Mouse (Mus musculus) thymus, postnatal 36 days (tissue): ENCODE results near the gene Sgf29.
"Not testable (repeated sequence)": the region's sequence is repeated elsewhere in the genome, so short reads cannot be mapped to it uniquely, and the experiment has no call there.

ENCODE experiments used
- DNase-seq, 2 experiments: peaks; one replicate each; pipeline ENCODE4 v3.0.0; 2022; ENCODE audit warnings: mixed read lengths in 2 of 2

Gene Sgf29

GRCm38 (mm10) chr7:126688156-126688555, 39.0 kb downstream of the Sgf29 start:
- not testable (repeated sequence) for DNase-seq

DNA sequence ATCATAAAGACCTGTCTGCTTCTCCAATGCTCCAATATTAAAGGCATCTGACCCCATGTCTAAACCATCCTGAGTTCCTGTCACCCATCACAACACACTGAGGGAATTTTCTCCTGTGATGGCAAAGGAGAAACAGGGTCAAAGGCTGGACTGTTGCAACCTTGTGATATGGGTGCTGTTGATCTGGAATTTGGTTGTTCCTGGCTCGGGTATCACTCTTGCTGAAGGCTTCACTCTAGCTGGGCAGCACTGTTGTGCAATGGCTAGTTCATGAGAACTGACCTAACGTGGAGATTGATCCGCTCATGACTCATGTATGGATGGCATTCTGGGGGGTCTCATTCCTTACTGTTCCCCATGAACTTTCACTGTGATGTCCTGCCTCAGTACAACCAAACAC, 39.9 kb downstream of the Sgf29 start:
- DNase-seq: no peak

DNA sequence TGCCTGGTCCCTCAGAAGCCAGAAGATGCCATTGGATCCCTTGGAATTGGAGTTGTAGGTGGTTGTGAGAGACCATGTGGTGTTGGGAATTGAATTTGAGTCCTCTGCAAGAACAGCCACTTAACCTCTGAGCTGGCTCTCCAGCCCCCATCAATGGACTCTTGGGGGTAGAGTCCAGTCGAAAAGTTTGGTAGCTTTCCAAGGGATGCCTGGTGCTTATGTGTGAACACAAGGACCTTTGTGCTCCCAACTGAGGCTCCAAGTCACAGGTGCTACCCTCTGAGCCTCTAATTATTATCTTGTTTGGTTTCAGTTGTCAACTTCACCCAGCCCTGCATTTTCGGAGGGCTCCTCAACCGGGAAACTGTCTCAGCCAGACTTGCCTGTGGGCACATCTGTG, 41.6 kb downstream of the Sgf29 start:
- DNase-seq: no peak

- no peak for DNase-seq
Observed at GRCm38 (mm10) chr7:126691676-126692075, 42.6 kb downstream of the Sgf29 start.

DNA sequence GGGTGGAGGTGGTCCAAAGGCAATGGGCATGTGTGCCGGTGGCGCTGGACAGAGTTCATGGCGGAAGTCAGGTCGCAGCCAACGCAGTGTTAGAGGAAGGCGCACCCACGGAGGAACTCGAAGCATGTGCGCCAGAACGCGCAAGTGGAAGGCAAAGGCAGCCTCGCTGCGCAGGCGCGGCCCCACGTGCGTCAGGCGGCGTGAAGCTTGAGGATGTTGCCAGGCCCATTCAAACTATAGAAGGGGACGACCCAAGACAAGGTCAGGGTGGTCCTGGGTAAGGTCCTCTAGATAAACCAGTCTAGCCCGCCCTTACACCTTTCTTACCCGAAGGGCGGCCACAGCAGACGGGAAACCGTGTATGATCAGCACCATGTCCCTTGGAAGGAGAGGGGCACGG, 43.3 kb downstream of the Sgf29 start:
- peak in 1 of 2 experiments; percentile 27 for DNase-seq

GRCm38 (mm10) chr7:126693256-126693655, 44.1 kb downstream of the Sgf29 start:
- DNase-seq: peak; percentile 82 to 85

DNA sequence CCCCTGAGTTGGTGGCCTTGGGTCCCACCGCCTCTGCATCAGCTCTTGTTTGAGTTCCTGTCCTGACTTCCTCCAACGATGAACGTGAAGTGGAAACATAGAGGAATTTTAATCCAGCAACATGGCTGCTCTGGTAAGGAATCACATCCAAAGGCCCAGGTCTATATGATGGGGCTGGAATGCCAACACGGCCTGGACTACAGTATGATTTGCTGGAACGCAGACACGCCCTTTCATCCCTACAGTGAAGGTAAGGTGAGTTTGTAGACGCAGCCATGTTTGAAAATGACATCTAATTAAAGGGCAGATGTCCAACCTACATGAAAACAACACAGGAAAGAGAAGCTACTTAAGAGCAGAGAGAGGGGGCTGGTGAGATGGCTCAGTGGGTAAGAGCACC, 44.7 kb downstream of the Sgf29 start:
- no peak for DNase-seq

GRCm38 (mm10) chr7:126694441-126695051, 45.4 kb downstream of the Sgf29 start:
- DNase-seq: no peak

GRCm38 (mm10) chr7:126695210-126695611, 46.1 kb downstream of the Sgf29 start, which contains the start of gene Bola2:
Bola2 (plus strand) TSS chr7:126695401.
- peak; percentile 76 to 84 for DNase-seq

DNA sequence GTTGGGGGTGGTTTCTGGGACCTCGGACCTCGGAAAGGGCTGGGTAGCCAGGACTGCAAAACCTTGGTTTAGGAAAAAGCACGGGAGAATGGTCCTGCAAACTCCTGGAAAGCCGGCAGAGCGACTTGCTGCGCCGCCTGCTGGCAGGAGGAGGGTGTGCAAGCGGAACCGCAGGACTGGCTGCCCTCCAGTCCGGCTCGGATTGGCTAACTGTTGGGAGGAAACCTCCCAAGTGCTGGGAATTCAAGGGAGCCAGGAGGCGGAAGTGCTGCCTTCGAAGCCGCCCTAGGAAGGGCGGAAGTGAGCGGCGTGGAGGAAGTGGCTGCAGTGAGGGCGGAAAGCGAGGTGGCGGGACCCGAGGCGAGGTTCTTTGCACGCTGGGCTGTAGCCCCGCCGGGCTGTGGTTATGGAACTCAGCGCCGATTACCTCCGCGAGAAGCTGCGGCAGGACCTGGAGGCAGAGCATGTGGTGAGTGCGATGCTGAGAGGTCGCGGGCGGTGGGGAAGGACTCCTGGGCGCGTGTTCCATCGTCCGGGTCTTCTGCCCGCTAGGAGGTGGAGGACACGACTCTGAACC, 46.6 kb downstream of the Sgf29 start, which contains the start of gene Slx1b:
TSS of gene Slx1b (minus strand) at position 154 of the 577 bp plus-strand sequence.
- peak; percentile 88 to 94 for DNase-seq

- no peak for DNase-seq
Observed at GRCm38 (mm10) chr7:126696303-126696702, 47.2 kb downstream of the Sgf29 start.

DNA sequence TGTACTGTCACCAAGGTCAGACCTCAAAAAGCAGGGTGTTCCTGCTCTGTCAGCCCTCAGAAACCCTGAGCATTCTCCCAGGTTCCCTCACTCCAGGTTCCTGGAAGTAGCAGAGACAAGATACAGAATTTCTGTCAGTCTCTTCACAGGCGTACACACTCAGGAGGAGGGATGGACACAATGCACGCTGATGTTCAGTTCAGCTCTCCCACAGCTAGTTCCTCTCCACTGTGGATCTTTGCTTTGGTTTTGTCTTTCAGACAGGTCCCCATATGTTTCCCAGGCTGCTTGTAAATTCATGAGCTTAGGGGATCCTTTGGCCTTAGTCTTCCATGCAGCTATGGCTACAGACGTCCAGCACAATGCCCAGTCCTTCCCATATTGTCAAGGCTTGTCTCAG, 47.8 kb downstream of the Sgf29 start:
- DNase-seq: no peak

DNA sequence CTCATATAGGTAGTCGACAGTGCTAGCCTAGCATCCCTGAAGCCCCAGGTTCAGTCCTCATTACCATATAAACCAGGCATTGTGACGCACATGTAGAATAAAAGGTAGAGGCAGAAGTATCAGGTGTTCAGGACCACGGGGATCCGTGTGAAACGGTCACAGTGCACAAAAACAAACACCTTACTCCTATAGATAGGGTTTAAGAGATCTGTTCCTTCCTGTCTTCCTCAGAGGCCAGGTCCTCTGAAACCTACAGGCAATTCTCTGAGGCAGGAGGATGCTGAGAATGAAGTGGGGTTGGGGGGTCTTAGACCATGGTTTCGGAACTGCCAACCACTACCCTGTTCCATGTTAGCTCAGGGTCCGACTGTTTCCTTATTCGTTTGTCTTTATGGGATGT, 48.7 kb downstream of the Sgf29 start:
- no peak for DNase-seq

DNA sequence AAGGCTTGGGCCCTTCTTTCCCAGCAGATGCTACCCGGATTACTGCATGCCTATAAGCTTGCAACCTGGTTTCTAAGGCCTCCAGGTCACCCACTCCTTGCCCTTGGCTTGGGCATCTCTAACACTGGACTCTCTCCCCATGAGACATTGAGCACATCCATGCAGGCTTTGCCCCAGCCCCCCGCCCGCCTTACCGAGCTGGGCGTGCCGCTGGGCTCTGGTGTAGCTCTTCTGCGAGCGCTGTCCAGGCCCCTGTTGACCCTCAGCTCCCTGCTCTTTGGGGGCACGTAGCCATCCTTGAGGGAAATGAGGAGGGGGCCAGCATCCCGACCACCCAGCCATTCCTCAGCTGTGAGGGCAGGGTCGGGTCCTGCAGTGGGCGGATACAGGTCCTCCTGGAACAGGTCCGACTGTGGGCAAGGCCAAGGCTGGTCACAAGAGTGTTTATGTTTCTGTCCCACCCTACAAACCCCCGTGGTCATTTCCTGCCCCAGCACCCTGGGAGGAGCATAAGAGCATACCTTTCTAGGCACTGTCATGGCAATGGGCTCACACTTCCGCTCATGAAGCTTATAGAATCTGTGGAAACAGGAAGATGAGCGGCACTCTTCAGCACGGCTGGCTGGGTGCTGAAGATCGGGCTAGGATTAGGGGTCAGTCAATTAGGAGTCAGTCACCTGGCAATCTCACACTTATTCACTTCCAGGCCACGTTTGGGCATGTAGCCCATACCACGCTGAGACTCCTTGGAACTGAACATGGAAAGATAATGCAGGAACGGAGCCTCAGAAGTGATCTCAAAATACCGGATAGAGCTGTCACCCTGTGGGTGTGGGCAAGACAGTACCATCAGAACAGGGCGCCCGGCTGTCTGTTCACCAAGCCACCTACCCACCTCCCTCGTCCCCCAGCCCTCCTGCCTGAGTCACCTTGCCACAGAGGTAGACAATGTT, 51.2 kb downstream of the Sgf29 start:
- peak in 1 of 2 experiments; percentile 54 for DNase-seq

DNA sequence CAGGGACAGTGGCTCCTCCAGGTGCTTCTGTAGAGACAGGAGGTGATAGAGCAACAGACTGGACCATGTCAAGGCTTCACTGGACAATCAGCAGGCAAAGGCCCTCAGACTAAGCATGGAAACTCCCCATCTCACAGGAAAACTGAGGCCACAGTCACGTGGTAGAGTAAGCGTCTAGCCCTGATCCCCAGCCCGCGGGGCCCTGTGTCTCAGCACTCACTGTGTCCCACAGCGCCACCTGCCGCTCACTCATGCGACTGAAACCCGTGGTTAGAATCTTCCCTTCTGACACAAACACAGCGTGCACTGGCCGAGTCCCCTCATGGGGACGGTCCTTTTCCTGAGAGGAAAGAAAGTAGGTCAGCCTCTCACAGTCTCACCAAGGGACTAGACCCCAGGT, 52.0 kb downstream of the Sgf29 start:
- DNase-seq: peak; percentile 93 to 96

DNA sequence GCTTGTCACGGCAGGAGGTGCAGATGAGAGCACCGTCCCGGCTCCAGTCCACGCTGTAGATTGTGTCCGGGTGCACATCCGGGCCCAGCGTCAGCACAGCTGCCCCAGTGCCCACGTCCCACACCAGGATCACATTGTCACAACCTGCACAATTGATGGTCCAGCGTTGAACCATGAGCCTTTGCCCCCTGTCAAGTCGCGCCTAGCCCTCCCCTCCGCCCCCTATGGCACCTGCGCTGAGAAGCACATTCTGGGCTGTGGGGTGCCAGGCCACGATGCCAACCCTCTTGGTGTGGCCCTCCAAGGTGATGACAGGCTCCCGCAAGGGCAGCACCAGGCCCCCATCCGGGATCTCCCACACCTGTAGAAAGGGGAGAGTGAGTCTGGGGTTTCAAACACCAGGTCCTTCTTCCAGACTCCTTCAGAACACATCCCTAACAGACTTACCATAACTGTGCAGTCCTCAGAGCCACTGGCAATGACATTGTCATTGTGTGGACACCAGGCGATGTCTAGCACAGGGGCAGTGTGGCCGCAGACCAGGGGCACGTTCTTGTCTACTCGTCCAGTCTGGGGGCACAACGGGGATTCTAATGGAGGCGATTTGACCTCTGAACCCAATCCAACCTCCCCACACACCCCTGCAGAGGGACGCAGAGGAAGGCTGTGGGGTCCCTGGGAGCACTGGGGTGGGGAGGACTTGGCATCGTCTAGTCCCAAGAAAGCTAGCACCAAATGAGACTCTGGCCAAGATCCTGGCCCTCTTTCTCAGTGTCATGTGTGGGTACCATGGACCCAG, 52.6 kb downstream of the Sgf29 start:
- DNase-seq: peak in 1 of 2 experiments; percentile 70

- peak; percentile 69 to 84 for DNase-seq
Observed at GRCm38 (mm10) chr7:126702358-126702757, 53.2 kb downstream of the Sgf29 start.

- peak; percentile 79 to 85 for DNase-seq
Observed at GRCm38 (mm10) chr7:126702861-126703756, 54.0 kb downstream of the Sgf29 start.

- no peak for DNase-seq
Observed at GRCm38 (mm10) chr7:126703757-126704077, 54.6 kb downstream of the Sgf29 start.

DNA sequence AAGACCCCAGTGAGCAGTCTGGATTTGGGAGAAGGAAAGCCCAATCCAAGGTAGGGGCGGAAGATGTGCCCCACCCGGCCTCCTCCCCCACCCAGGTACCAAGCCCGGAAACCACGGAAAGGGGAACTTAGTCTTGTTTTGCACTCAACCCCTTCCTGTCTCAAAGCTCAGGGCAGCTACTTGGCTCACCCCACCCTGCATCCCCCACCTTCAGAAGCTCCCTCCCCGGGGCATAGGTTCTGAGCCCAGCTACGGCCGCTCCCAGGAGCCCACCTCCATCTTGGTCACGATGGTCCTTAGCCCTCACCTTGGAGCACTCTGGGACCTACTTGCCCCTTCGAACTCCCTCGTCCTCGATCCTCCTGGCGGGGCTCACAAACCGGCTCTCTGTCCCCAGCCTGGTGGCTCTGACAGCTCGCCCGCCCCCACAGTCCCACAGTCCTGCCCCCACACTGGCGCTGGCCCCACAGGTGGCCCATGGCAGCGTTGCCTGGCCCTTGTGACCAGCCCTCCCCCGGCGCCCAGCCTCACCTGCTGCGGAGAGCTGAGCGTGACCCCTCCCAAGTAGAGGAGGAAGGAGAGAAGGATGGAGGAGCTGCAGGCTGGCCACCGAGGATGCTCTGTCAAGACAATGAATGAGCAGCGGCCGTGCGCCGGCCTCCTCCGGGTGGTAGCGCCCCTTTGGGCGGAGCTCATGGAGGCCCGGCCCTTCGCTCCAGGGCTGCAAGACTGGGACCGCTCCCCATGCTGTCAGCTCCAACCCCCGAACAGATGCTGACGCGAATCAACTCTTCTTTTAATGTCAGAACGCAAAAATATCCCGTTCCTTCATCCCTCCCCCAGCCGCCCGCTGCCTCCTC, 55.2 kb downstream of the Sgf29 start:
- DNase-seq: peak; percentile 92 to 94
